Mouse (Mus musculus) CH12.LX (cell line): ENCODE data around the gene Fmo6. TPM values are rescaled to one million over a fixed set of nuclear protein-coding genes. Genes with fewer than 3 reads are reported as not detected.

ENCODE experiments used
- DNase-seq: peaks from one replicate; pipeline ENCODE4 v3.0.0-alpha.2; 2013; ENCODE audit errors: extremely low read depth
- H3K27ac ChIP-seq: 2 replicates; pipeline ENCODE4 v1.5.1; 2012; ENCODE audit warnings: low read depth, mild to moderate bottlenecking, control low read depth, moderate library complexity; ENCODE audit not compliant: insufficient read depth
- H3K27me3 ChIP-seq: replicated peaks from 2 replicates; pipeline ENCODE3; 2012; ENCODE audit warnings: inconsistent platforms
- H3K36me3 ChIP-seq, 2 experiments: replicated peaks in 1 of 2; 2 replicates each; pipeline versions ENCODE3 to v1.6.1; 2012; ENCODE audit warnings: inconsistent platforms in 1 of 2, low read length in 1 of 2, mild to moderate bottlenecking in 1 of 2, mixed read lengths in 1 of 2, moderate library complexity in 1 of 2; ENCODE audit not compliant: control insufficient read depth in 1 of 2, insufficient read depth in 1 of 2
- H3K4me1 ChIP-seq, 2 experiments: 2 replicates each; pipeline ENCODE4 v1.6.1; 2012; ENCODE audit warnings: inconsistent platforms in 1 of 2, moderate library complexity in 1 of 2; ENCODE audit not compliant: insufficient read depth in 2 of 2, control insufficient read depth in 1 of 2
- H3K4me2 ChIP-seq: 2 replicates; pipeline ENCODE4 v1.6.1; 2012; ENCODE audit warnings: low read depth, mild to moderate bottlenecking, control low read depth; ENCODE audit not compliant: poor library complexity, insufficient read depth, severe bottlenecking
- H3K4me3 ChIP-seq, 3 experiments: fragments of 150-350 bp in 1 of 3; sonication (generic) in 1 of 3; replicated peaks in 1 of 3; 2 replicates each; pipeline versions ENCODE3 to v1.5.1; 2011 to 2012; ENCODE audit warnings: low read depth in 2 of 3, low read length in 2 of 3, mild to moderate bottlenecking in 2 of 3, moderate library complexity in 2 of 3, control low read depth in 1 of 3, improper control_type of control experiment in 1 of 3, inconsistent platforms in 1 of 3, mixed read lengths in 1 of 3; ENCODE audit not compliant: poor library complexity in 1 of 3
- H3K79me2 ChIP-seq: replicated peaks from 2 replicates; pipeline ENCODE4 v1.6.1; 2012; ENCODE audit warnings: mild to moderate bottlenecking, moderate library complexity; ENCODE audit not compliant: control insufficient read depth, poor library complexity, insufficient read depth, severe bottlenecking; ENCODE audit errors: extremely low read depth
- H3K9ac ChIP-seq: 2 replicates; pipeline ENCODE4 v1.6.1; 2012; ENCODE audit warnings: low read depth, mild to moderate bottlenecking, control low read depth, moderate library complexity; ENCODE audit not compliant: insufficient read depth
- H3K9me3 ChIP-seq: replicated peaks from 2 replicates; pipeline ENCODE3; 2012; ENCODE audit warnings: low read length, inconsistent platforms, mixed read lengths
- BHLHE40 ChIP-seq: IDR thresholded peaks from 2 replicates; pipeline ENCODE4 v1.6.1; 2011; ENCODE audit warnings: mild to moderate bottlenecking, low read depth, low read length, improper control_type of control experiment
- CHD1 ChIP-seq: IDR thresholded peaks from 2 replicates; pipeline ENCODE4 v1.6.1; 2012; ENCODE audit warnings: low read depth, low read length, improper control_type of control experiment, inconsistent platforms
- CTCF ChIP-seq, 2 experiments: IDR thresholded peaks in 1 of 2; conservative IDR thresholded peaks in 1 of 2; 2 replicates each; pipeline ENCODE4 v1.5.1; 2011 to 2012; ENCODE audit warnings: low read depth in 2 of 2, low read length in 2 of 2, improper control_type of control experiment in 1 of 2, inconsistent platforms in 1 of 2, mild to moderate bottlenecking in 1 of 2, moderate library complexity in 1 of 2
- ELF1 ChIP-seq: IDR thresholded peaks from 2 replicates; pipeline ENCODE4 v1.6.1; 2014; ENCODE audit warnings: low read depth, mild to moderate bottlenecking, inconsistent platforms, low read length, improper control_type of control experiment
- ETS1 ChIP-seq: conservative IDR thresholded peaks from 2 replicates; pipeline ENCODE4 v1.6.1; 2012; ENCODE audit warnings: low read depth, mild to moderate bottlenecking, inconsistent platforms, low read length, improper control_type of control experiment, moderate library complexity
- GABPA ChIP-seq: IDR thresholded peaks from 2 replicates; pipeline ENCODE4 v1.6.1; 2012; ENCODE audit warnings: low read depth, low read length, improper control_type of control experiment, inconsistent platforms; ENCODE audit not compliant: insufficient replicate concordance
- IRF4 ChIP-seq: IDR thresholded peaks from 2 replicates; pipeline ENCODE4 v1.6.1; 2014; ENCODE audit warnings: low read depth, mild to moderate bottlenecking, inconsistent platforms, low read length, improper control_type of control experiment
- JUN ChIP-seq: IDR thresholded peaks from 2 replicates; pipeline ENCODE4 v1.6.1; 2011; ENCODE audit warnings: low read depth, mild to moderate bottlenecking, low read length, improper control_type of control experiment, moderate library complexity; ENCODE audit not compliant: insufficient read depth
- NRF1 ChIP-seq: IDR thresholded peaks from 2 replicates; pipeline ENCODE4 v1.6.1; 2014; ENCODE audit warnings: low read depth, mild to moderate bottlenecking, inconsistent platforms, low read length, improper control_type of control experiment, moderate library complexity
- RAD21 ChIP-seq: IDR thresholded peaks from 2 replicates; pipeline ENCODE4 v1.6.1; 2011; ENCODE audit warnings: low read depth, mild to moderate bottlenecking, low read length, improper control_type of control experiment, moderate library complexity
- SMC3 ChIP-seq: IDR thresholded peaks from 2 replicates; pipeline ENCODE4 v1.6.1; 2011; ENCODE audit warnings: low read depth, low read length, improper control_type of control experiment
- UBTF ChIP-seq: IDR thresholded peaks from 2 replicates; pipeline ENCODE4 v1.6.1; 2012; ENCODE audit warnings: low read depth, mild to moderate bottlenecking, inconsistent platforms, low read length, improper control_type of control experiment, moderate library complexity
- USF2 ChIP-seq: conservative IDR thresholded peaks from 2 replicates; pipeline ENCODE4 v1.6.1; 2011; ENCODE audit warnings: low read depth, low read length, improper control_type of control experiment
- ZMIZ1 ChIP-seq: IDR thresholded peaks from 2 replicates; pipeline ENCODE4 v1.6.1; 2012; ENCODE audit warnings: low read depth, mild to moderate bottlenecking, inconsistent platforms, low read length, improper control_type of control experiment
- ZNF384 ChIP-seq: IDR thresholded peaks from 2 replicates; pipeline ENCODE4 v1.6.1; 2012; ENCODE audit warnings: low read depth, low read length, improper control_type of control experiment, inconsistent platforms
- dilution Hi-C: fragments of 300-500 bp; cut with MboI; formaldehyde crosslinking; loops from 2 replicates; pipeline ENCODE4 v1.14.3; 2020; ENCODE audit warnings: low sequenced_read_pairs; ENCODE audit not compliant: extremely low pct_unique_long_range_greater_than_20kb, extremely low pct_ligation_motif_present
- in situ Hi-C: fragments of 300-500 bp; cut with MboI; formaldehyde crosslinking; loops from 3 replicates; pipeline ENCODE4 v1.14.3; 2019; ENCODE audit warnings: low sequenced_read_pairs, low pct_ligation_motif_present, low pct_unique_long_range_greater_than_20kb, mixed read lengths
- polyA plus RNA-seq: library from polyadenylated mRNA; unstranded; fragments of >175 nt; gene quantifications from 2 replicates; pipeline ENCODE4 v1.2.1, GENCODE M21; 2012; ENCODE audit warnings: low read depth; ENCODE audit not compliant: insufficient read length
- total RNA-seq, 2 experiments: library from RNA; depleted of rRNA; stranded (reverse); fragments of 300-350 nt in 1 of 2; fragments of >200 nt in 1 of 2; gene quantifications; 2 replicates each; pipeline ENCODE4 v1.2.3; 2012 to 2014

Gene Fmo6
- total and polyA plus RNA-seq, 3 experiments: not detected

DNA sequence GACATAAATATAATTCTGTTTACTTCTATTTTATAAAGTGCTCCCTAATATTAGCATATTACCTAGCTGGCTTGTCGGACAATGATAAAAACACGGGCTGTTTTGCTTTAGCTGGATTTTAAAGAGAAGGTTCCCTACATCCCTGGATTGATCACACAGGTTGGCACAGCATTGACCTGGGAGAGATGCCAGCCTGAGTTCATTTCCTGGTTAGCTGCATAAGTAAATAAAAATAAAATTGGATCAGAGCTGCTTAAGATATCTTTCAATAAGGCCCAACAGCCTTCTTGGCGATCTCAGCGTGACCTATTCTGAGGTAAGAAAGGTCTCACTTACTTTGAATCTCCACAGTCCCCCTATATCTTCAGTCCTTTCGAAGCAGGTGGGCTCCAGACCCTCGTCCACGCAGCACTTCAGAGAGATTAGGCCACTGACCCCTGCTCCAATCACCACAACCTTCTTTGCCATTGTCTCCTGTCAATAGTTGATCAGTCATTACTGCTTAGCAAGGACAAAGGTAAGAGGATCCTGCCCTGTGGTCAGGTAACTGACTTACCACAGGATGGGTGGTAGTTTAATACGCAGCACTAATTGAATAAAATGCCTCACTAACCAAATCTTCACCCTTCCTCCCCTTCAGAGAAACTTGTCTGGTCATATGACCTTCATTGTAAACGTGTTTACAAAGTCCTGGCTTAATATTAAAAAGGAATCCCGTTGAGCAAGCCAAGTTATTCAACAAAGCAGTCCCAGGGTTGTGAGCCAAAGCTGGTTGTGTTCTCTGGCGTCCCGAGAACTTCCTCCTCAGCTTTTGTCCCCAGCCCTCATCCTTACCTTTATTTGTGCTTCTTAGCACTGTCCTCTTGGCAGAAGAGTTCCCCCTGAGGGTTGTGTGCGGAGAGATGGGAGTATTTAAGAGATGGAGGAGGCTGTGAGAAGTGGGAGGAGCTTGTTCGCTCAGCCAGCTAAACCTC lies 39.2 kb downstream of the Fmo6 start, which contains the start of gene Fmo2:
TSS of gene Fmo2 (minus strand) at position 889 of the 974 bp plus-strand sequence.
- no peak for TF ChIP-seq SMC3
- TF ChIP-seq ZMIZ1: no peak
- no peak for TF ChIP-seq GABPA
- TF ChIP-seq IRF4: no peak
- TF ChIP-seq ELF1: no peak
- TF ChIP-seq CHD1: no peak
- no peak for TF ChIP-seq JUN
- no peak for TF ChIP-seq ZNF384
- TF ChIP-seq ETS1: no peak
- no peak for TF ChIP-seq USF2
- no peak for TF ChIP-seq UBTF
- TF ChIP-seq NRF1: no peak
- Histone ChIP-seq H3K4me3 (no peak within 1 kb of the TSS), H3K36me3 (no peaks in the 10 kb centered on the region), H3K9me3 (no peaks in the 10 kb centered on the region), H3K79me2 (no peaks in the 10 kb centered on the region), H3K27ac (no peak within 1 kb of the TSS), H3K27me3 (no peaks in the 10 kb centered on the region), H3K4me2 (no peak within 1 kb of the TSS), H3K4me1 (no peaks in the 10 kb centered on the region), H3K9ac (no peak within 1 kb of the TSS)
- DNase-seq: no peak
- in situ Hi-C loops: no loop called here
- dilution Hi-C loops: no loop called here

DNA sequence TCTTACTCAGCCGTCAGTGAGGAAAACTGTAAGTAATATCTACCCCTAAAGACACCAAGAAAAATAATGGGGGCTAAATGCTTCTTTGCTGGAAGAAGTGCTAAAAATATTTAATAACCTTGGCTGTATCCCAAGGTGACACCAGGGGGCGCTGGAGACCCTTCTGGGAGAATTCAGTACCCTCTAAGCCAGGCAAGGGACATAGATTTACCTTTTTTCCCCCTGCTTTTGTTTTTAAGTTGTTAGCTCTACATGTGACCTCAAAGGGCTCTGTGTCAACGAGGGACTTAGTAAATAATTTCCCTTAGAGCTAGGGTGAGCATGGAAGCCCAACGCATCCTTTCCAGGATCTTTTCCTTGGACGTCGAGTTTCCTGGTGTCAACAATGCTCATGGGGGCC lies 41.4 kb downstream of the Fmo6 start:
- H3K4me2 ChIP-seq: no peak overlapping the region
- no peaks in the 10 kb centered on the region for H3K27me3 ChIP-seq
- H3K36me3 ChIP-seq: no peaks in the 10 kb centered on the region
- H3K9ac ChIP-seq: no peak overlapping the region
- no peaks in the 10 kb centered on the region for H3K79me2 ChIP-seq
- DNase-seq: peak; percentile 59
- no peaks in the 10 kb centered on the region for H3K9me3 ChIP-seq
- TF ChIP-seq BHLHE40: no peak
- peak; percentile 79 for TF ChIP-seq SMC3
- peak; percentile 78 for TF ChIP-seq RAD21
- TF ChIP-seq CTCF (conservative IDR thresholded peaks at IDR 0.05 in 1 of 2, IDR thresholded peaks at IDR 0.05 in 1 of 2; ENCODE audit: low read depth in 2 of 2, low read length in 2 of 2): peak; percentile 79 to 87
- TF ChIP-seq, all 38 proteins: peak for 3
- dilution Hi-C loops: no loop called here
- Histone ChIP-seq H3K4me3 (no peak overlapping the region), H3K4me1 (no peaks in the 10 kb centered on the region), H3K27ac (no peak overlapping the region)
- in situ Hi-C loops: no loop called here
